Mouse (Mus musculus) heart, embryonic 16.5 days (tissue): ENCODE measurements around the gene Il25. TPM values are rescaled to one million over a fixed set of nuclear protein-coding genes. Genes with fewer than 3 reads are reported as not detected.

Source experiments
- ATAC-seq: fragments of 200-750 bp; cut with Nextera tagmentation; replicated peaks from 2 replicates; pipeline ENCODE4 v1.8.0; 2017; ENCODE audit warnings: moderate number of reproducible peaks; ENCODE audit not compliant: insufficient read depth, low FRiP score; ENCODE audit errors: extremely low read depth
- H3K27ac ChIP-seq: fragments of 300-500 bp; sonication (generic); 2 replicates; pipeline ENCODE4 v1.5.1; 2014; ENCODE audit warnings: mild to moderate bottlenecking, low read length, control low read depth, moderate library complexity
- H3K27me3 ChIP-seq: fragments of 300-500 bp; sonication (generic); 2 replicates; pipeline ENCODE4 v1.6.1; 2014; ENCODE audit warnings: low read length, mixed read lengths; ENCODE audit not compliant: control insufficient read depth, insufficient read depth
- H3K36me3 ChIP-seq: fragments of 300-500 bp; sonication (generic); 2 replicates; pipeline ENCODE4 v1.6.1; 2014; ENCODE audit not compliant: control insufficient read depth, insufficient read depth
- H3K4me1 ChIP-seq: fragments of 300-500 bp; sonication (generic); 2 replicates; pipeline ENCODE4 v1.6.1; 2014; ENCODE audit warnings: low read length, mixed read lengths; ENCODE audit not compliant: control insufficient read depth, insufficient read depth
- H3K4me2 ChIP-seq: fragments of 300-500 bp; sonication (generic); 2 replicates; pipeline ENCODE4 v1.6.1; 2014; ENCODE audit warnings: low read depth, mild to moderate bottlenecking, control low read depth, low read length
- H3K4me3 ChIP-seq: fragments of 300-500 bp; sonication (generic); 2 replicates; pipeline ENCODE4 v1.5.1; 2014; ENCODE audit warnings: mild to moderate bottlenecking, control low read depth, low read length
- H3K9ac ChIP-seq: fragments of 300-500 bp; sonication (generic); 2 replicates; pipeline ENCODE4 v1.6.1; 2014; ENCODE audit warnings: low read length, control low read depth
- H3K9me3 ChIP-seq: fragments of 300-500 bp; sonication (generic); replicated peaks from 2 replicates; pipeline ENCODE4 v1.6.1; 2016; ENCODE audit warnings: low read length; ENCODE audit not compliant: control insufficient read depth
- WGBS: fragments of 180-500 bp; shearing (Covaris S2); extraction: QIAGEN DNeasy Blood & Tissue Kit; methylation state at CpG from one replicate; pipeline ENCODE4 v1.1.7; 2014; 5-methylcytosine and 5-hydroxymethylcytosine counted together
- polyA plus RNA-seq: library from polyadenylated mRNA; unstranded; fragments of >200 nt; fragmentation: Nextera tagmentation; extraction: Ambion mirVana; gene quantifications from 2 replicates; pipeline ENCODE4 v1.2.1, GENCODE M21; 2015

Il25 gene
- polyA plus RNA-seq: not detected in 2 replicates

GRCm38 (mm10) chr14:54932645-54933150 lies at the start of gene Il25:
Gene Il25 (plus strand): TSS chr14:54932695.
- 26% methylated on average over 6 of the region's 6 CpGs for WGBS
- H3K9me3 ChIP-seq: no peaks in the 10 kb centered on the region
- no peak within 1 kb of the TSS for H3K4me2 ChIP-seq
- no peaks in the 10 kb centered on the region for H3K36me3 ChIP-seq
- H3K4me3 ChIP-seq: no peak within 1 kb of the TSS
- ATAC-seq: no peak
- H3K27ac ChIP-seq: no peak within 1 kb of the TSS
- H3K27me3 ChIP-seq: no peaks in the 10 kb centered on the region
- H3K4me1 ChIP-seq: peaks cover 3% of the 10 kb centered on the region; the same call in 1 of the 2 replicates
- no peak within 1 kb of the TSS for H3K9ac ChIP-seq

GRCm38 (mm10) chr14:54883154-54884021 lies 49.1 kb upstream of the Il25 start, which contains the start of the genes Bcl2l2 and Gm20521:
Gene Bcl2l2 (plus strand): TSS chr14:54883377.
Gene Gm20521 (plus strand): TSS chr14:54883441.
- Histone ChIP-seq H3K27ac (peak within 1 kb of the TSS; percentile 98), H3K27me3 (no peaks in the 10 kb centered on the region), H3K4me1 (peaks cover 14% of the 10 kb centered on the region), H3K9ac (peak within 1 kb of the TSS; percentile 91), H3K36me3 (peaks cover 3% of the 10 kb centered on the region), H3K9me3 (no peaks in the 10 kb centered on the region), H3K4me2 (peak within 1 kb of the TSS; percentile 85), H3K4me3 (peak within 1 kb of the TSS; percentile 82)
- WGBS: 2% methylated on average over 26 of the region's 27 CpGs
- peak; percentile 91 for ATAC-seq

GRCm38 (mm10) chr14:54884022-54884712 lies 48.3 kb upstream of the Il25 start:
- Histone ChIP-seq H3K9ac (peak overlapping the region; percentile 91), H3K4me2 (peak overlapping the region; percentile 85), H3K9me3 (no peaks in the 10 kb centered on the region), H3K4me3 (peak overlapping the region; percentile 82), H3K36me3 (peaks cover 3% of the 10 kb centered on the region), H3K4me1 (peaks cover 14% of the 10 kb centered on the region), H3K27me3 (no peaks in the 10 kb centered on the region), H3K27ac (peak overlapping the region; percentile 98)
- ATAC-seq: peak; percentile 42; the same call in 1 of the 2 replicates
- WGBS: 29% methylated on average over 21 of the region's 21 CpGs

DNA sequence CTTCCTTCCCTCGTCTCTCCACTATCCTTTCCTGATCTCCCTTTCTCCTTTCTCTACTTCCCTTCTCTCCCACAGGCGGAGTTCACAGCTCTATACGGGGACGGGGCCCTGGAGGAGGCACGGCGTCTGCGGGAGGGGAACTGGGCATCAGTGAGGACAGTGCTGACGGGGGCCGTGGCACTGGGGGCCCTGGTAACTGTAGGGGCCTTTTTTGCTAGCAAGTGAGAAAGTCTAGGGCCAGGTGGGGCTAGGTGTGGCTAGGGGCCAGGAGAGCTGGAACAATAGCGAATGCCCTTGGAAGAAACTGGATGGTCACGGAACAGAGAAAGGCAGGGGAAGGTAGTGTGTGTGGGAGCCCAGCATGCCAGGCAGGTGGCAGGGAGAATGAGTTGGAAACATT lies 47.2 kb upstream of the Il25 start:
- Histone ChIP-seq H3K27ac (no peak overlapping the region), H3K4me2 (no peak overlapping the region), H3K4me3 (no peak overlapping the region), H3K27me3 (no peaks in the 10 kb centered on the region), H3K9me3 (no peaks in the 10 kb centered on the region), H3K9ac (no peak overlapping the region), H3K36me3 (peaks cover 3% of the 10 kb centered on the region), H3K4me1 (peaks cover 14% of the 10 kb centered on the region)
- ATAC-seq: no peak
- WGBS: 87% methylated on average over 11 of the region's 11 CpGs

DNA sequence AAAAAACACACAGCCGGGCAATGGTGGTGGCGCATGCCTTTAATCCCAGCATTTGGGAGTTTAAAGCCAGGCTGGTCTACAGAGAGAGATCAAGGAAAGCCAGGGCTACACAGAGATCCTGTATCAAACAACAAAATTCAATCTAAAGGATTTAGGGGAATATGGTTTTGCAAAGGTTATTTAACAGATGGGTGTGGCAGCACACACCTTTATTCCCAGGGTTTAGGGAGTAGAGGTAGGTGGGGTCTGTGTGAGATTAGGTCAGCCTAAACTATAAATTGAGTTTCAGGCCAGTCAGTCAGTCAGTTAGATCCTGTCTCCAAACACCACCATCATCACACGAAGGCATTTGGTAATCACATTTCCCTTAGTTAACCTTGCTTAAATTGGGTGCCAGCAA lies 40.3 kb upstream of the Il25 start, which contains the start of gene Pabpn1:
Gene Pabpn1, plus strand, starts transcription at position 301 of the 400 bp plus-strand sequence.
- H3K4me2 ChIP-seq: peak within 1 kb of the TSS; percentile 70
- peak within 1 kb of the TSS; percentile 72 for H3K9ac ChIP-seq
- ATAC-seq: no peak
- H3K27me3 ChIP-seq: no peaks in the 10 kb centered on the region
- H3K4me1 ChIP-seq: peaks cover 16% of the 10 kb centered on the region
- peak within 1 kb of the TSS; percentile 65 for H3K4me3 ChIP-seq
- H3K9me3 ChIP-seq: no peaks in the 10 kb centered on the region
- peak within 1 kb of the TSS; percentile 90 for H3K27ac ChIP-seq
- 92% methylated on average over 3 of the region's 3 CpGs for WGBS
- peaks cover 17% of the 10 kb centered on the region for H3K36me3 ChIP-seq

DNA sequence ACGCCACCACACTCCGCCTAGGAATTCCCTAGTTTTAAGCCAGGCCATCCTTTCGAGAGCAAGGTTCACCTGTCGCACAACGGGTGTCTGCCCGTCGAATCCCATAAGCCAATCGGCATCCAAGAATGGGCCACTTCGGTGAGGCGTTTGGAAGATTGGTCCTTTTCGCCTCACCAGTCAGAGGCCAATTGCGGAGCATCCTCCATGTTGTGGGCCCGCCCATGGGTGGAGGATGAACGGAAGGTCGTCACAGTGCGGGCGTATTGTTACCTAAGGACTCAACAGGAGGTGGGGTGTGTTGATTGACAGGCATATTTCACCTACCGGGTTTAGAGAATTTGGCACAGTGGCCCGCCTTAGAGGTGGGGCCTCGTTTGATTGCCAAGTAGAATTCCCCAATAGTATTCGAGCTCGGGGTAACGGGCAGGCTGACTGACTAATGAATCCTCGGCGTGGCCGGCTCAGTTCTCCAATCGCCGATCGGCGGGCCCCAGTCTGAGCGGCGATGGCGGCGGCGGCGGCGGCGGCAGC lies 38.8 kb upstream of the Il25 start:
- Histone ChIP-seq H3K4me1 (peaks cover 20% of the 10 kb centered on the region), H3K4me3 (peak overlapping the region; percentile 97), H3K36me3 (peaks cover 26% of the 10 kb centered on the region), H3K27me3 (no peaks in the 10 kb centered on the region), H3K9me3 (no peaks in the 10 kb centered on the region), H3K4me2 (peak overlapping the region; percentile 70), H3K9ac (peak overlapping the region; percentile 99), H3K27ac (peak overlapping the region; percentile 94)
- under 1% methylated on average over 38 of the region's 38 CpGs for WGBS
- ATAC-seq: peak; percentile 97

- H3K4me3 ChIP-seq: peak overlapping the region; percentile 97
- H3K4me2 ChIP-seq: peak overlapping the region; percentile 85
- H3K9me3 ChIP-seq: no peaks in the 10 kb centered on the region
- ATAC-seq: peak; percentile 73
- WGBS: under 1% methylated on average over 54 of the region's 54 CpGs
- H3K27ac ChIP-seq: peak overlapping the region; percentile 94
- no peaks in the 10 kb centered on the region for H3K27me3 ChIP-seq
- H3K9ac ChIP-seq: peak overlapping the region; percentile 99
- H3K4me1 ChIP-seq: peaks cover 20% of the 10 kb centered on the region
- H3K36me3 ChIP-seq: peaks cover 31% of the 10 kb centered on the region
Observed at GRCm38 (mm10) chr14:54894296-54895151, 38.0 kb upstream of the Il25 start.

- H3K4me2 ChIP-seq: no peak overlapping the region
- peak overlapping the region; percentile 21 for H3K27ac ChIP-seq
- WGBS: 35% methylated on average over 2 of the region's 2 CpGs
- ATAC-seq: no peak
- no peaks in the 10 kb centered on the region for H3K27me3 ChIP-seq
- no peaks in the 10 kb centered on the region for H3K9me3 ChIP-seq
- peaks cover 22% of the 10 kb centered on the region for H3K4me1 ChIP-seq
- H3K4me3 ChIP-seq: no peak overlapping the region
- peak overlapping the region; percentile 16 for H3K9ac ChIP-seq
- peaks cover 31% of the 10 kb centered on the region for H3K36me3 ChIP-seq
Observed at GRCm38 (mm10) chr14:54897445-54897844, 35.0 kb upstream of the Il25 start.
